Mouse (Mus musculus) spleen, adult 18-20 months (tissue): ENCODE measurements around the gene Mitf.

Experiments used
- DNase-seq, 2 experiments: peaks; one replicate each; pipeline ENCODE4 v3.0.0; 2022; ENCODE audit warnings: mixed read lengths in 2 of 2

Mitf gene

DNA sequence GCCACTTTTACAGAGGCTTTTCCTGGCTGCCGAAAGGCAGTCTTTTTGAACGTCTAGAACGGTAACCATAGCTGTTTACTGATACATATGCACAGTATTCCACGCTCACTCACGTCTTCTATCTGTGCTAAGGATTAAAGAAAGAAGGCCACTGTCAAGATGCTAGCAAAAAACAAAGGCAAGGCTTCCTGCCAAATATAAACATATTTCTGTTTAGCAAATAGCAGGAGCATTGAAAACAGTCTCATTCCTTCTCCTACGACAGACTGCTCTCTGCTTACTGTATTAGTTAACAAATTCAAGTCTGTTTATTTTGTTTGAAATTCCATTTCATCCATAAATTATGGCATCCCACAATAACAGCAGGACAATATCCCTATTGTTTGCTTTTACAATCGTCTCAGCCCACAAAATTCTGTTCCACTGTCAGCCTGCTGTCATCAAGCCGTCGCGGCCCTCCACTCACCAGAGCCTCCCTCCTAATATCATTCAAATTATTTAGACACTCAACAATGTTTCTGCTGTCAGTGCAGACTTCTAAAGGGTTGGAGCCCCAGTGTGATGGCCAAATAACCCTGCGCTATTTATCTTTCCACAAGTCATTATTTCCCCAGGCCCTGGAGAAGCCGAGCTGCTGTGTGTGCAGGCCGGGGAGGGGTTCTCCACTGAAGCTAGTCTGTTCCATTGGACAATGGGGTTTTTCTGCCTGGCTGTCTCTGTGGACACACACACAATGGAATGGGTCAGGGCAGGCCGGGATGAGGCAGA lies 242.0 kb downstream of the Mitf start:
- DNase-seq = no peak

DNA sequence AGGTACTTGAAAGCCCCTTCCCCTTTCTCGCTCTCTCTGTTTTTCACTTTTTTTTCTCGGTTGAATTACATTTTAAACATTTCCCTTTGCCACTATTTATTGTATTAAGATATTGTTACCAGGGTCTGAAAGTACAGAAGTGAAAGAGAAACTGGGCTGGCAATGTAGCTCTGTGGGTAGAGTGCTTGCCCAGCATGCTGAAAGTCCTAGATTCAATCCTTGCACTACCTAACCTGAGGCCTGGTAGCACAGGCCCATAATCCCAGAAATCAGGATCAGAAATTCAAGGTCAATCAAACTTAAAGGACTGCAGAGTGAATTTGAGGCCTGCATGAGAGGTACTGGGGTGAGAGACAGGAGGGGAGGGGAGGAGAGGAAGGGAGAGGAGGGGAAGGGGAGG lies 242.7 kb downstream of the Mitf start:
- DNase-seq = no peak

DNA sequence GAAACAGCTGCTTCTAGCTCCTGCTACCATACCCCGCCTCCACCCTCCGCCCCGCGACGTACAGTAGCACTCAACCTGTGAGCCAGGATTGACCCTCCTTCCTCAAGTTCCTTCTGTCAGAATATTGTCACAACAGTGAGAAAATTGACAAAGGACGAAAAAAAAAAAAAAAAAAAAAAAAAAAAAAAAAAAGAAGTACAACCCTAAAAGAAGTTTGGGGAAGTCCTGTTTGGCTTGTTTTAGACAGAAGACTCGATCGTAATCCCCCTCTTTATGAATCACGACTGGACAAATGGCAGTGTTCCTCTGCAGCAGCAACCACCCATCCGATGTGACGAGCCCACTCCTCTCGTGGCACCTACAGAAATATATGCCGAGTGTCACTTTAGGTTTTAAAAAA lies 255.0 kb downstream of the Mitf start:
- DNase-seq = no peak

DNA sequence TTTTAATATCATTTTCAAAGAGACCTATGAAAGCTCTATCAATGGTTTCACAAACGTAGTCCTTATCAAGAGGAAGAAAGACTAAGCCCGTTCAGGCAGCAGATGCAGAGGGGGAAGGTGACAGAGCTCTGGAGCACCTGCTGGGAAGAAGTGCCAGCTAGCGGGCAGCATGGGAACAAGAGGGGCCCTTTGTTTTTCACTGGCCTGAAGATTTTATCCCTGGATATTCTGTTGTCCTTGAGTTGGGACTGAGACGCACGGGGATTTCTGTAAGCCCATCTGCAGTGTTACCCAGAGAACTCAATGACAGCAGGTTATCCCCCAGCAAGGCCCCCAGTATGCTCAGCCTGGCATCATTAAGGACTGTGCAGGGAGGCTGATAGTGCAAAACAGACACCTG lies 258.1 kb downstream of the Mitf start:
- no peak for DNase-seq

DNA sequence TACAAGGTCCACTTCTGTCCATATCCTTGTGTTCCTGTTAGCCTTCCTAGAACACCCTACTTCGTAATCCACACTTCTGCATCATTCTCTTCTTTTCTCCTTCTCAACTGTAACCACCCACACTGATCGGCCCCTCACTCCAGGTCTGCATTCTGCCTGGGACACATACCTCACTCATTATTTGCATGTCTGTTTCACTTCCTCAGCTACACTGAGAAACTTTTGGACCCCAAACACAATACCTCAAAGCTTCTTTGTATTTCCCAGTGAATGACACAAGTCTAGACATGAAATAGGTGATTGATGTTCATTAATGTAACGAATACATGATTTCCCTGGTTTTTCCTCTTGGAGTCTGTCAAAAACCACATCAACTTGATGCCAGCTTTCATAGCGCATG lies 259.6 kb downstream of the Mitf start:
- peak in 1 of 2 experiments; percentile 3 for DNase-seq
